Comparison of ENCODE assay signal across 10 mouse cellular contexts in the genomic region with DNA sequence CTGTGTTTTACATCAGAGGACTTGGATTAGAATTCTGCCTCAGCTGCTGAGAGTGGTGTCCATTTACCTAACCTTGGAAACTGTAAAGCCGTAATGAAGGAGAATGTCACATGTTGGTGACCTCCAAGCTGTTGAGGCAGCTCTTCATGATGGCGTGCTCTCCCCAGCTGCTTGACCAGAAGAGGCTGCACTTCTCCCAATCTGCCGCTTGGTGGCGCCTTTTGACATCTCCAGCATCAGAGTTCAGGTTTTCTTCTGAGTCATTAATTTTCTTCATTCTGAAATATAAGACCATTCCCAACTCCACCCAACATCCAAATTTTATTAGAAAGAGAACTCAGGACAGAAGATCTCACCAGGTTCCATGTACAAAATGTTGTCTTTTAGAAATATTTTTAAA.
DNase-seq lines count a peak whose midpoint lies in the region; ATAC-seq and TF ChIP-seq lines count a peak whose summit lies in the region.
"Had no signal": no experiment of that assay in that cellular context is flagged by ENCODE, and none has a peak within 500 bp of the region (broad histone marks: within the 10 kb centered on the region; RNA-seq: fewer than 3 reads in every experiment).

No protein-coding gene starts in this region.

- no peak overlapping the region for H3K4me3 ChIP-seq in kidney, embryonic 14.5 days (ENCODE audit: low read length)
- H3K4me3 ChIP-seq in ES-E14 (ENCODE audit: insufficient read depth in 1 of 2, low read depth in 1 of 2, low read length in 2 of 2, poor library complexity in 1 of 2, severe bottlenecking in 1 of 2), result no peak overlapping the region
- H3K4me3 ChIP-seq: embryonic facial prominence, embryonic 15.5 days; limb, embryonic 13.5 days had no signal

- ATAC-seq in kidney, embryonic 14.5 days (ENCODE audit: low FRiP score, low TSS enrichment), result no peak

- H3K4me1 ChIP-seq in kidney, embryonic 14.5 days (ENCODE audit: control insufficient read depth, insufficient read depth, low read length), result no peaks in the 10 kb centered on the region
- H3K4me1 ChIP-seq in ES-E14 (ENCODE audit: control insufficient read depth in 2 of 2, insufficient read depth in 2 of 2, low read length in 2 of 2, poor library complexity in 1 of 2), result no peaks in the 10 kb centered on the region

- in situ Hi-C loops in ES-E14 (cut with MboI; ENCODE audit: low sequenced_read_pairs in 2 of 2, unreplicated experiment in 2 of 2), result no loop called here

- no peaks in the 10 kb centered on the region for H3K9me3 ChIP-seq in kidney, embryonic 14.5 days (ENCODE audit: control insufficient read depth, low read length)
- H3K9me3 ChIP-seq in ES-E14 (ENCODE audit: control insufficient read depth, insufficient read depth, low read depth, low read length), result no peaks in the 10 kb centered on the region
- H3K9me3 ChIP-seq: embryonic facial prominence, embryonic 15.5 days; limb, embryonic 13.5 days had no signal

- no peaks in the 10 kb centered on the region for H3K27me3 ChIP-seq in kidney, embryonic 14.5 days (ENCODE audit: control insufficient read depth, insufficient read depth, low read length)
- H3K27me3 ChIP-seq: embryonic facial prominence, embryonic 15.5 days; limb, embryonic 13.5 days had no signal

- no peak overlapping the region for H3K9ac ChIP-seq in kidney, embryonic 14.5 days (ENCODE audit: low read depth, low read length)
- H3K9ac ChIP-seq in ES-E14 (ENCODE audit: insufficient read depth, low read depth, low read length, poor library complexity, severe bottlenecking), result no peak overlapping the region
- H3K9ac ChIP-seq: embryonic facial prominence, embryonic 15.5 days; limb, embryonic 13.5 days had no signal

- H3K4me2 ChIP-seq in kidney, embryonic 14.5 days (replicated peaks; ENCODE audit: low read depth, low read length), result no peak overlapping the region
- H3K4me2 ChIP-seq: embryonic facial prominence, embryonic 15.5 days; limb, embryonic 13.5 days had no signal

- peak; percentile 22 for DNase-seq in kidney, adult 9 months
- DNase-seq in ES-E14 (ENCODE audit: low read depth, low spot score) (peak; percentile 49), MN1 (ENCODE audit: low spot score) (no peak)
- peak; percentile 33 for DNase-seq in c-Kit-positive CD71-positive TER-119-positive erythroid progenitor cells, embryonic 14.5 days (ENCODE audit: low spot score)
- peak; percentile 38 for DNase-seq in lung, postnatal 14 days
- no peak for DNase-seq in ovary, postnatal 10 days (ENCODE audit: low spot score)
- no peak for DNase-seq in spleen, adult 18-20 months

- H3K27ac ChIP-seq in kidney, embryonic 14.5 days (ENCODE audit: low read depth, low read length), result no peak overlapping the region
- no peak overlapping the region for H3K27ac ChIP-seq in ES-E14 (ENCODE audit: insufficient read depth, low read depth, low read length, poor library complexity, severe bottlenecking)
- H3K27ac ChIP-seq: embryonic facial prominence, embryonic 15.5 days; limb, embryonic 13.5 days had no signal

- H3K36me3 ChIP-seq in kidney, embryonic 14.5 days (ENCODE audit: control insufficient read depth, insufficient read depth, low read length), result no peaks in the 10 kb centered on the region; the same call in 1 of the 2 replicates
- no peaks in the 10 kb centered on the region for H3K36me3 ChIP-seq in ES-E14 (ENCODE audit: control insufficient read depth, insufficient read depth, low read length, poor library complexity, severe bottlenecking)
- H3K36me3 ChIP-seq: embryonic facial prominence, embryonic 15.5 days had no signal

- WGBS in kidney, embryonic 14.5 days, result 42% methylated on average over 4 of the region's 4 CpGs

TF ChIP-seq in ES-E14, 5 proteins besides CTCF, POLR2A, EP300 and RAD21:
- TF ChIP-seq ZC3H11A (IDR thresholded peaks at IDR 0.05; ENCODE audit: borderline replicate concordance, low read depth, low read length), result no peak
- no peak for TF ChIP-seq ZNF384 (IDR thresholded peaks at IDR 0.05; ENCODE audit: low read depth, low read length)
- TF ChIP-seq MAFK (IDR thresholded peaks at IDR 0.05; ENCODE audit: insufficient read depth, low read depth, low read length), result no peak
- no peak for TF ChIP-seq HCFC1 (IDR thresholded peaks at IDR 0.05; ENCODE audit: borderline replicate concordance, insufficient read depth, low read length)
- TF ChIP-seq CHD2 (IDR thresholded peaks at IDR 0.05; ENCODE audit: low read depth, low read length), result no peak
TF ChIP-seq in ES-E14: peak in this region for 0.

Comparison
In these comparisons a context has a peak if more than half of its experiments do, and no peak if none do; other contexts are left out.
1. DNase-seq: peak in kidney, adult 9 months (single experiment), ES-E14 (single experiment), c-Kit-positive CD71-positive TER-119-positive erythroid progenitor cells, embryonic 14.5 days (single experiment) and lung, postnatal 14 days (single experiment); none in ovary, postnatal 10 days (single experiment), spleen, adult 18-20 months (0 of 2) and MN1 (single experiment).